Mouse (Mus musculus) T-helper 17 cell (primary cell): ENCODE data around the gene AI481877.

Experiments
- in situ Hi-C, 2 experiments: fragments of 300-600 bp; cut with MboI, MseI; formaldehyde crosslinking; loops; 1 replicate in 1 of 2; 2 replicates in 1 of 2; pipeline ENCODE4 v1.15.1; 2025; ENCODE audit warnings: high pct_unique_total_duplicates in 2 of 2

The AI481877 gene

DNA sequence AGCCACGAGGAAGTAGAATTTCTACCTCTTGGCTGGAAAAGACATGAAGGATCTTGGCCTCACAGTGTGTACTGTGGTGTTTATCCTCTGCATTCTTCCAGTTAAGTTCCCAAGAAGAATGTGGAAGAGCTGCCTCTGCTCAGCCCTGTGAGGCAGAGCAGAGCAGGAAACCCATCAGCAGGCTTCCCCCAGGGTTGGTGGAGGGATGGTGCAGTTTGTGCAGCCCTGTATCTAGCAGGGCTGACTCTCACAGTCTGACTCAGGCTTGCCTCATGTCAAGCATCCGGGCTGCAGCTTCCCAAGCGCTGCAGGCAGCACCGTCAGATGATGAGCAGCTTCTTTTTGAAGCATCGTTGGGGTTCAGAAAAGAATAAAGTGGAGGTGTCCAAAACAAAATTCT lies 10.3 kb upstream of the AI481877 start:
- in situ Hi-C loops = no loop called here

DNA sequence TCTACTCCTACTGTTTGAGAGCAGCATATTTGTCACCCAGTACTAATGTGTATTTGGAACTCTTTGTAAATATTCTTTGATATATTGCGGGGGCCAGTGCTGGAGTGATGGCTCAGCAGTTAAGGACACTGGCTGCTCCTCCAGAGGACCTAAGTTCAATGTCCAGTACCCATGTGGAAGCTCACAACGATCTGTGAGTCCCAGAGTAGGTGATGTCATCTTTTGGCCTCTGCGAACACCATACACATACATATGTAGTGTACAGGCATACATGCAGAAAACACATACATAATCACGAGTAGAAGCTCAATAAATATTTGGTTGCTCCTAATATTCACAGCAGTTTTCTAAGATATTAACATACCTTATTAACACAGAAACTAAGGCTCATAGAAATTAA lies 9.8 kb downstream of the AI481877 start:
- in situ Hi-C loops = no loop called here

DNA sequence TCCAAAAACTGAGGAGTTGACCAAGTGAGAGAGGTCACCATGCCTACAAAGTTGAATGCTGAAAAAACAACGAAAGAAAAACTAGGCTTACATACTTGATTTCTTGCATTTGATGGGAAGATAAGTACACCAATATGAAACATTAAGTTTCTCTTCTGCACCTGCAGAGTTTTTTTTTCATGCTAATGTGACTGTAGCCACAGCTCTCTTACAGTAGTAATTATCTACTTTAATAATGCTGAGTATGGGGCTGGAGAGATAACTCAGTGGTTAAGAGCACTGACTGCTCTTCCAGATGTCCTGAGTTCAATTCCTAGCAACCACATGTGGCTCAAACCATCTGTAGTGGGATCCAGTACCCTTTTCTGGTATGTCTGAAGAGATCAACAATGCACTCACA lies 13.7 kb downstream of the AI481877 start:
- in situ Hi-C loops = no loop called here

DNA sequence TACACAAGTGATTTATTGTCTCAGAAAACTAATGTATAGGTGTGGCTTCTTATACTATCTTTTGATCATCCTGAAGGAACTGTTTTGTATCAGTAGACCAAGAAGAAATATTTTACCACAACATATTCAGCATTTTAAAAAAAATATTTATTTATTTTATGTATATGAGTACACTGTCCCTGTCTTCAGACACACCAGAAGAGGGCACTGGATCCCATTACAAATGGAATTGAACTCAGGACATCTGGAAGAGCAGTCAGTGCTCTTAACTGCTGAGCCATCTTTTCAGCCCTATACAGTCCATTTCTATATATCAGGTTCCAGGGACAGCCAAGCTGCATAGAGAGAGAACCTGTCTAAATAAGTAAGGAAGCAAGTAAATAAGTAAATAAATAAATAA lies 15.2 kb downstream of the AI481877 start:
- in situ Hi-C loops = no loop called here

DNA sequence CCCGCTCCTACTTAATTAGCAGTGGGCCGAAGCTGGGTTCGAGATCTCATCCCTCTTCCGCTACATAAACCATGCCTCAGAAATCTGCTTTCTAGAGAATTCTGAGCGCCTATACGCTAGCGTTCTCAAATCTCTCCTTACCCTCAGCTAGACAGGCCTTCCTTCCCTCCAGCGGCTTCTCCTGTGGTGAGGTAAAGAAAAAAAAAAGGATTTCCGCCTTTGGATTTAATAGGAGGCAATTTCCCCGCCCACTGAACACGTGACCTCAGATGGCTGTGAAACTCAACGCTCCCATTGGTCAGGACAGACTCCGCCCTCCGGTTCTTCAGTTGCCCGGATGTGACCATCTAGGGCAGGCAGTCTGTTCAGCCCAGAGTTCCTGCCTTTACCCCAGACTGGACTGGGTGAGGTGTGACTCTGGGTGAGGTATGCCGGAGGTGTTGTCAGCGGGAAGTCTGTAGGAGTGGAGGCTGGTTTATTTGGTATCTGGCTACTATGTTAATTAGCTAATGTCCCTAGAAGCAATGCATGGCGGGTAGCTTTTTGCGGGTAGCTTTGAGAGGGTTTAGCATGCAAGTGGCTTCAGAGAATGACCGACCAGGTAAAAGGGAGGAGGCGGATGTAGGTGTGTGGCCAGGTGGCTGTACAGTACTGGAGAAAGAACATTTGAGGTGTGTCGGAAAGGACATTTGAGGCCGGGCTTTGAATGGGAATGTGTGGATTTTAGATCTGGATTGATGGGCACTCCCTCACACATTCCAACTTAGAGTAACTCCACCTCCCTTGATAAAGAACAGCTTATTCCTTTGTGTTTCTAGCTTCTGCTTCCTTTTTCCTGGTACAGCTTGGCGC lies 20.9 kb downstream of the AI481877 start:
- in situ Hi-C loops = no loop called here

DNA sequence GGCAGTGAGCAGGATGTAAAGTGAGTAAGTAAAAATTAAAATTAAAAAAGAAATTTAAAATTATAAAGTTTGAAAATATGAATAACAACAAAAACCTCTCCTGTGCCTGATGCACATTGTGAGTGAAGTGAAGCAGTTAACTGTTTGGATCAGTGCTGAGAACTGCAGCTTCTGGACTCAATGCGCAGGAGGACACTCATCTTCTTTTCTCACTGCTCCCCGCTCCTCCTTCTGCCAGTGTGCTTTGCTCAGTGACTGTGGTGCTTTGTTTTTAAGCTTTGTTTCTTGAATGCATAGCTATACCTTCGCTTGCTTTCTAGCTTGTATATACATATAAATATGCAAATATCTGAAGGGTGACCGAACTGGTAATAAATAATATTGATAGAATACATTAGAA lies 30.1 kb downstream of the AI481877 start:
- in situ Hi-C loops = no loop called here

DNA sequence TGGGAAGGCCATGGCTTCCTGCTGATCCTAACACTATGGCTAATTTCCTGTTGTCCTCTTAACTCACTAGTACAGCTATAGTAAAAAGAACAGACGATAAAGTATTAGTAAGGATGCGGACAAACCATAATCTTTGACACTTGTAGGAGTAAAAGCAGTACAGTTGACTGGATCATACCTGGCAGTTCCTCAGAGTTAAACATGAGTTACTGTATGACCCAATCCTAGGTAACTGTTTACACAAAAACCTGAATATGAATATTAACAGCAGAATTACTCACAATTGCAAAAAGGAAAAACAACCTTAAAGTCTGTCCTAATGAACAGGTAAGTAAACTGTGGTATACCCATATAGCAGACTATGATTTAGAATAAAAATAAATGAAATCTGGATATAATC lies 30.9 kb downstream of the AI481877 start:
- in situ Hi-C loops = no loop called here

DNA sequence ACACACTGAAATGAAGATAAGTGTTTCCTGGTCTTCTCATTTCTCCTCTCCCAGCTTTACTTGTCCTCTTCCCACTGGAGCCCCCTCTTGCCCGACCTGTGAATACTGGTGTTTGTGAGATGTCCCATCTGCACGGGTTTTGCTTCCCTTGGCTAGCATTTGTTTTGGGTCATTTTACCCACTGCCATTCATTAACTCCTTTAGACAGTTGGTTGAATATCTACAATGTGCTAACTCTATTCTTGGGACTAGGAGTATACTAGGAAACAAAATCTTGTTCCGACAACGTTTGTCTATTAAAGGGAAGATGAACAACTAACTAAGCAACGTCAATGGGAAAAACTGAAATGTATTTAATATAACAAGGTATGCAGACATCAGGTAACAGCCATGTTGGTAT lies 32.1 kb downstream of the AI481877 start:
- in situ Hi-C loops = no loop called here

DNA sequence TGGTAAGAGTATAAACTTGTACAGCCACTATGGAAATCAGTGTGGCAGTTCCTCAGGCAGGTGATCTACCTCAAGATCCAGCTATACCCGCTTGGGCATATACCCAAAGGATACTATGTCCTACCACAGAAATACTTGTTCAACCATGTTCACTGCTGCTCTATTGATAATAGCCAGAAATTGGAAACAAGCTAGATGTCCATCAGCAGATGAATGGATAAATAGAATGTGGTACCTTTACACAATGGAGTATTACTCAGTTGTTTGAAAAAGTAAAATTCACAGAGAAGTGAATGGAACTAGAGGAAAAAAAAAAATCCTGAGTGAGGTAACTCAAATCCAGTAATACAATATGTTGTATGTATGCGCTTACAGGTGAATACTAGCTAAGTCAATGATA lies 34.6 kb downstream of the AI481877 start:
- in situ Hi-C loops = no loop called here

DNA sequence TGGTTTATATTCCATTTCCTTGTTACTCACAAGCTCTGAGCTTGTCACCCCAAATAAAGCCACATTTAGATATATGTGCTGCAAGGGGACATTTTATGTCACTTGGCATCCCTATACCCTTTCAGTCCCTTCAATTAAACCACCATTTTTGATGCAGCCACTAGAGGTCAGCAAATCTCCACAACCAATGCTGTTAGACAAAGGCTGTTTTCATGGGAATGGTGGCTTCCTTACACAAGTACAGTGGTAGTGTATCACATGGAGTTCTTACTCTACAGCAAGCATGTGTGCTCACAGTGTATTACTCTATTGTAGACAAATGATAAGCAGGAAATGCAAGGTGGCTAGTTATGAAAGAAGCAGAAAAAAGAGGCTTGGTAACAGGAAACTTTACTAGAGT lies 42.4 kb downstream of the AI481877 start:
- in situ Hi-C loops = loop anchor here (5.0 kb wide), 3 partner anchors 91 to 241 kb away; partner anchors contain the start of gene Ugcg (in 1 of the 2)

DNA sequence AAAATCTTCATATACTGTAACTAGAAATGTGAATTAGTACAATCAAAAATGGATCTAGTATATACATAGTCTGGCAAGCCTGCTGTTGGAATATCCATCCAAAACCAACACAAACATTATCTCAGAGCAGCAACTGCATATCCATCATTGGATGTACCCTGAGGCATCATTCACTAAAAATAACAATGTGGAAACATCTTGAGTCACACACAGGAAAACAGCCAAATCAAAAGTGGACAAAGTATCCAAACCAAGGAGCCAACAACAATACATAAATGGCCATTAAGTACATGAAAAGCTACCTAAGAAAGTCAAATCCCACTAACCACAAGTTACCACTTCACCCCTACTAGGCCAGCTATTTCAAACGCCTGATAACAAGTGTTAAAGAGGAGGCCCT lies 49.4 kb downstream of the AI481877 start:
- in situ Hi-C loops = no loop called here

DNA sequence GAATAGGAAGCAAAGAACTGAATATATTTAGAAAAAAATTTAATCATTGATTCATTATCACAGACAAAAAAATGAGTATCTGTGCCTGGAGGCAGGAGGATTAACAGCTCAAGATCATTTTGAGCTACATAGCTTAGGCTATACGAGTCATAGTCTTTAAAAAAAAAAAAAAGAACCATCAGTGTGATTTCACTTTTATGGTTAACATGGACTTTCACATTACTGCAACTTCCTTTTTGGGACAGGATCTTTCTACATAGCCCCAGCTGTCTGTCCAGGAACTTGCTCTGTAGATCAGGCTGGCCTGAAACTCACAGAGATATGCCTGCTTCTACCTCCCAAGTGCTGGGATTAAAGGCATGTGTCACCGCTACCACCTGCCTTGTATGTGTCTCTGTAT lies 55.4 kb downstream of the AI481877 start:
- in situ Hi-C loops = no loop called here

DNA sequence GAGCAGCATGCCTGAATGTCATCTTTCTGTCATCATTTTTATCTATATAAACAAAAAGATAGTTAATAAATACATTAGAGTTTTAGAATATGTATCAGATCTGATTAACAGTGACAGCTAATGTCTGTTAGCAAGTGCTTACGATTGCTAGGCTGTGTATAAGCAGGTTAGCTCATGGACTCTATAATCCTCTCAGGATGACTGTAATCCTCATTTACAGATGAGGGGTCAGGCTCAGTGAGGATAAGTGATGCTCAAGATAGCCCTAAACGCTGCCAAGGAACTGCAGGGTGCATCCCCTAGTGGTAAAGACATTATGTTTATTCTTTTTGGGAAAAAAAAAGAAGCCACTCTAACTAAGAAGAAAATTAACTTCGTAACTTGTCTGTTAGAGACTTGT lies 69.5 kb downstream of the AI481877 start:
- in situ Hi-C loops = no loop called here

DNA sequence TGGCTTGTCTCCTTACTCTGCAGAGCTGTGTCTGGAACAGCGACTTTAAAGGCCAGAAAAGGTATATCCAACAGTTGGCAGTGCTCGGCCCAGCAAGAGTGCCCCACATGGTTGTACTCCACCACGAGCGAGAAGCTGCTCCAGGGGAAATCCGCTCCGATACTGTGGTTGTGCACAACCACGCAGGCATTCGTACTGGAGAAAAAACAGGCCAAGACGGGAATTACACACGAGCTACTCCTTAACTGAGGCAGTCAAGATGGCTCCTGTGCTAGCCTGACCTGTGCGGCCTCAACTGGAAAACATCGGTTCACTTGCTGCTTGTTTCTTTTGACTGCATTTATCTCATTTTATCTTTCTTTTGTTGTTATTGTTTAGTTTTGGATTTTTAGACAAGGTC lies 76.3 kb downstream of the AI481877 start:
- in situ Hi-C loops = no loop called here

DNA sequence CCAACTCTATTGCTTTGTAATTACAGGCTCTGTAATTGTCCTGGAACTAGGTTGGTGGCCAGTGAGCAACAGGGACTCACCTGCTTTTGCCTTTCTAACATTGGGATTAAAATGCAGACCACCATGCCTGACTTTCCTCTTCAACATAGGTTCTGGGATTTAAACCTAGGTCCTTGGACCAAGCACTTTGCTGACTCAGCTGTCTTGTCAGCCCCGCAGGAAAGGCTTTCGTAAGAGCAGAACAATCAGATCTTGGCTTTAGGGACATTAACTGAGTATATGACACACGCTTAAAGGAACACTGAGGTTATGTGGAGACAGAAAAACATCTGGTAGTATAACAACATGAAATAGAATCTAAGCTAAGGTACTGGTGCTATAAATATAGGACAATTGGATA lies 80.9 kb downstream of the AI481877 start:
- in situ Hi-C loops = no loop called here

DNA sequence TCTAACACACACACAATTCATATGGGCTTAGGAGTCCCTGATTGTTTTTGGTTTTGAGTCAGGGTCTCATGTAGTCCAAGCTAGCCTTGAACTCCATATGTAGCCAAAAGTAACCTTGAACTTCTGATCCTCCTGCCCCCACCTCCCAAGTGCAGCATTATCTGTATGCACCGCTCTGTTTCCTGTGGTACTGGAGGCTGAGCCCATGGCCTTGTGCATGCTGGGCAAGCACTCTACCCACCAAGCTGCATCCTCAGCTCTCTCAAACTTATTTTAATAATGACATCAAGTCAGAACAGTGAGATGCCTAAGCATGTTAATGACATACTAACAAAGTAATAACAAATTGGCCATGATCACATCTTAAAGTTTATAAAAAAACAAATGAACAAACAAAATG lies 87.7 kb downstream of the AI481877 start:
- in situ Hi-C loops = no loop called here

DNA sequence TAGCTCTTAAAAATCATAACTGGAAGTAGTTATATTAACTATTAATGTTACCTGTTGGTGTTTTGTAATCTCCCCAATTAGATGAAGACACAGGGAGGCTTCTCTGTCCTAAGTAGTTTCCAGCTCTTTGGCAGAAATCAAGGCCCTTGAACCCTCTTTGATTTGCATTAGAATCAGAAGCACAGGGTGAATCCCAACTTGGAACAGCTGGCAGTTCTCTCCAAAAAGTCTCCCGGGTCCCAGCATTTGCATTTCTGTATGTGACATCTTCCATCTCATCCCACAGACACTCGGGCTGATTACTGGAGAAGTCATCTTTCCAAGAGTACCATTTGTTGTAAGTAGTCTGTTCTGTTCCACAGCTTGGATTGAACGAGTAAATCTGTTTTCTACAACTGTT lies 91.6 kb downstream of the AI481877 start:
- in situ Hi-C loops = no loop called here

DNA sequence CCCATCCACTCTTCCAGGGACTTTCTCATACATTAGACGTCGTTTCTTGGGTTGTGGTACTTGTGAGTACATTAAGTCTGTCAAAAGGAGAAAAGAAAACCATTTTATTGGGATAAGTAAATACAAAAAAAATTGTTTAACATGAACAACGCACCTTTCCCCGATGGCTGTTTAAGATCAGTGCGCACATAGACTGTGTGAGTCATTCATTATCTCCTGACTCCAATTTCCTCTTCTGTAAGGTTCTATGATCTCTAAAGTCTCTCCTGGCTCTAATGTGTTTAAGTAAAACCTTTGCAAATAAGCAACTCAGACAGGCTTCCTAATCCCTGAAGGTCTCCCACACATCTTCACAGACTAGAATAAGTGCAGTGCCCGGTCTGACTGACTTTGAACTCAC lies 94.9 kb downstream of the AI481877 start:
- in situ Hi-C loops = no loop called here

DNA sequence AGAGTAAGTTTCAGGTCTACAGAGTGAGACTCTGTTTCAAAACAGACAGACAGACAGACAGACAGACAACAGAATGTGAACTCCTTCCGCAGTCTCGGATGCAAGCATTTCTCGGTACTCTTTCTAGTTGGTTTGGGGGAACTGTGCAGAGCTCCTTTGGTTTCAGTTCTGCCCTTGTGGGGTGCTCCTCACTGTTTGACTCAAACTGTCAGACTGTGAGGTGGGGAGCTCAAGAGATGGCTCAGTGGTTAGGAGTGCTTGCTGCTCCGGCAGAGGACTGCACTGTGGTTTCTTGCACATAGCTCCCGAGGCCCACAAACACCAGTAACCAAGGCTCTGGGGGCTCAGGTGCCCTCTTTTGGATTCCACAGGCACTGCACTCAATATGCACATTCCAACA lies 95.7 kb downstream of the AI481877 start:
- in situ Hi-C loops = no loop called here

DNA sequence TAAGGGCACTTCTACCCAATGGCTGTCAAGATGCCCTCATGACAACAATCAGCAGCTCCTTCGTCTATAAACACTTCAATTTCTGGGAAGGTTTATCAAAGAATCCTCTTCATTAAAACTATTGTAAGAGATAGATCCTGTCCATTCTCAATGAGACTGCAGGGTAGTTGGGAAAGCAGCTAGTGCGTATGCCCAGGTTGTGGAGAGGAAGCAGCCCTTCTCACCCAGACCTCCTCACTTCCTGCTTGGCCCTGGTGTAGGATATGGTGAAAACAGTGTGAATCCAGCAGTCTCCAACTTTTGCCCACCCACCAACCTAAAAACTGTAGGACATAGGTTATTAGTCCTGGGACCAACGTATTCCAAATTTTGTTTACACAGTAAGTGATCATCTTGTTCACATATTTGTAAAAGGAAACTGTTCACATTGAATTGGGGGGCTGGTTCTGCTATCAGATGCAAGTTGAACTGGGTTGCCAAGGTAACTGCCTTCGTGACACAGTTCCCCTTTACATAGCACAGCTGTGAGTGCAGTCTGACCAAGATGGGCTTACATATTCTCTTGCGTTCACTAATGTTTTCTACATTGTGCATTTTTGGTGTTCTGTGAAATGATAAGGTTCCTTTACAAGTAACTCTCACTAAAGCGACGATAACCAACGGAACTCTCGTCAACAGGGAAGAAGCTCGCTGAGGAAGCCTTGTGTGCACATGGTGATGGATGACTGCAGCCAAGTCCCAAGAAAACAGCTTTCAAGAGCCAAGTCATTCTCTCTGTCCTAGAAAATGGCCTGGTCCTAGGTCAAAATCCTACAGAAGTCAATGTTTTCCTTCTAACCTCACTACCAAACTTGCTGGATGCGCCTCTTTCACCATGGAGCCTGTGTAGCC lies 98.1 kb downstream of the AI481877 start:
- in situ Hi-C loops = no loop called here

DNA sequence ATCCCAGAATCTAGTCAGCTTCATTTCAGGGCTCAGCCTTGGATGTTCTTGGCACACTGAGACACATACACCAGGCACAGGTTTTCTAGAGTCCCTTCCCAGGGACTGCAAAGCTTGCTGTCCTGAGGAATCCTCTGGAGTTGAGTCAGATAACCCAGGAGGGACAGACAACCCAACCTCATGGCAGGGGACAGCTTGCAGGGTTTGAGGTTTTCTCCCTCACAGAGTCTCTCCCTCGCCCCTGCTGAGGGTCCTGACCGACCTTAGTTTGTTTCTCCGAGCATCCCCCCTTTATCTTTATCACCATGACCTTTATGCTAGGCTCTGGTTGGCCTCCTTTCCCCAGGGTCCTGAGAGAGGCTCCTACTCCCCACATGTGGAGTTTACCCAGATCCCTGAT lies 101.3 kb downstream of the AI481877 start:
- in situ Hi-C loops = loop anchor here in 1 of 2 experiments (5.0 kb wide), 1 partner anchor 55 kb away; no protein-coding TSS in a partner anchor

DNA sequence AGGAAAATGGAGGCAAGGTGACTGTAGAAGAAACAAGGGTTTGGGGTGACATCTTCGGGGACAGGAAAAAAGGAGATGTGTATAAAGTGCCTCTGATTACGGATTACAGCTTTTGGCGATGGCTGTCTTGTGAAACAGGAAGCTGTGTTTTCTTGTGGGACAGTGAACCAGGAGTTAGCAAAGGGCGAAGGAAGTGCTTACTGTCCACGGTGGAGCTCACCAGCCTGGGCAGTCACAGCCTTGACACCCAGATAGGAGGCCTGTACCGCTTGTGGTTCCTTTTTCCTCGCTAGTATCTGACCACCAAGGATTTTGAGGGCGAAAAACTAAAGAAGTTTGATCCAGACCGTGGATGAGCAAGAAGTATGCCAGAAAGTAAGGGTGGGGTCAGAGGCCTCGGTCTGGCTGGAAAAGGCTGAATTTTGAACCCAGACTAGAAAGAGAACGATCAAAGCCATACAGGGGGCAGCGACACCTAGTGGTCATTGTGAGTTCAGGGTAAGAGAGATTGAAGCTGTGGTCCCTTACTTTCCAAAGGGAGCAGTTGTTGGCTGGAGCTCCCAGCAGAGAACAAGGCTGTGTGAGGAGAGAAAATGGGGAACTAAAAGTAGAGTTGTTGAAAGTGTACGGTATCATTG lies 102.2 kb downstream of the AI481877 start:
- in situ Hi-C loops = loop anchor here in 1 of 2 experiments (5.0 kb wide), 1 partner anchor 54 kb away; no protein-coding TSS in a partner anchor
